Mouse (Mus musculus) testis, postnatal 10 days (tissue): ENCODE data around the gene Trpm3.

Experiments used
- DNase-seq: peaks from one replicate; pipeline ENCODE4 v3.0.0; 2021; ENCODE audit warnings: low spot score

Gene Trpm3

GRCm38 (mm10) chr19:22473030-22473712 is 334.3 kb downstream of the Trpm3 start:
- DNase-seq = no peak

GRCm38 (mm10) chr19:22478295-22478989 is 339.6 kb downstream of the Trpm3 start:
- DNase-seq = no peak

- no peak for DNase-seq
Measured at GRCm38 (mm10) chr19:22503469-22503868, 364.6 kb downstream of the Trpm3 start.

- DNase-seq = no peak
Measured at GRCm38 (mm10) chr19:22518508-22518907, 379.7 kb downstream of the Trpm3 start.

- no peak for DNase-seq
Measured at GRCm38 (mm10) chr19:22527944-22528343, 389.1 kb downstream of the Trpm3 start.

GRCm38 (mm10) chr19:22542990-22543709 is 404.3 kb downstream of the Trpm3 start:
- no peak for DNase-seq

- peak; percentile 78 for DNase-seq
Measured at GRCm38 (mm10) chr19:22552179-22552578, 413.3 kb downstream of the Trpm3 start.

GRCm38 (mm10) chr19:22554421-22554941 is 415.6 kb downstream of the Trpm3 start:
- DNase-seq = peak; percentile 37

GRCm38 (mm10) chr19:22572396-22572795 is 433.6 kb downstream of the Trpm3 start:
- no peak for DNase-seq

- no peak for DNase-seq
Measured at GRCm38 (mm10) chr19:22572849-22573248, 434.0 kb downstream of the Trpm3 start.

GRCm38 (mm10) chr19:22582120-22582745 is 443.4 kb downstream of the Trpm3 start:
- no peak for DNase-seq

GRCm38 (mm10) chr19:22594492-22594891 is 455.6 kb downstream of the Trpm3 start:
- no peak for DNase-seq

GRCm38 (mm10) chr19:22595246-22595645 is 456.4 kb downstream of the Trpm3 start:
- DNase-seq = no peak

- no peak for DNase-seq
Measured at GRCm38 (mm10) chr19:22596715-22597114, 457.9 kb downstream of the Trpm3 start.

GRCm38 (mm10) chr19:22604322-22604721 is 465.5 kb downstream of the Trpm3 start:
- DNase-seq = no peak

- DNase-seq = no peak
Measured at GRCm38 (mm10) chr19:22607985-22608684, 469.3 kb downstream of the Trpm3 start.

- no peak for DNase-seq
Measured at GRCm38 (mm10) chr19:22611621-22612020, 472.8 kb downstream of the Trpm3 start.

GRCm38 (mm10) chr19:22615367-22615766 is 476.5 kb downstream of the Trpm3 start:
- no peak for DNase-seq

GRCm38 (mm10) chr19:22624801-22625513 is 486.1 kb downstream of the Trpm3 start:
- no peak for DNase-seq

GRCm38 (mm10) chr19:22628878-22629277 is 490.0 kb downstream of the Trpm3 start:
- no peak for DNase-seq

- peak; percentile 43 for DNase-seq
Measured at GRCm38 (mm10) chr19:22631316-22631715, 492.5 kb downstream of the Trpm3 start.
